Mouse (Mus musculus) kidney, adult 2 months (tissue): ENCODE data around the gene Barx1.

Experiments
- CTCF ChIP-seq: fragments of 200-500 bp; conservative IDR thresholded peaks from 2 replicates; pipeline ENCODE4 v1.5.1; 2011; ENCODE audit warnings: low read depth, mild to moderate bottlenecking, control low read depth, low read length, moderate library complexity, mixed read lengths; ENCODE audit not compliant: insufficient read depth, insufficient read length
- POLR2A ChIP-seq: fragments of 200-500 bp; IDR thresholded peaks from one replicate; pipeline ENCODE4 v1.6.1; 2011; ENCODE audit warnings: low read depth, low read length, control low read depth

- no peak for TF ChIP-seq POLR2A
- TF ChIP-seq CTCF = no peak
Measured at GRCm38 (mm10) chr13:48663988-48664339, 1.2 kb downstream of the Barx1 start.
